Comparison of ENCODE assay signal across 8 mouse cellular contexts in the genomic region with DNA sequence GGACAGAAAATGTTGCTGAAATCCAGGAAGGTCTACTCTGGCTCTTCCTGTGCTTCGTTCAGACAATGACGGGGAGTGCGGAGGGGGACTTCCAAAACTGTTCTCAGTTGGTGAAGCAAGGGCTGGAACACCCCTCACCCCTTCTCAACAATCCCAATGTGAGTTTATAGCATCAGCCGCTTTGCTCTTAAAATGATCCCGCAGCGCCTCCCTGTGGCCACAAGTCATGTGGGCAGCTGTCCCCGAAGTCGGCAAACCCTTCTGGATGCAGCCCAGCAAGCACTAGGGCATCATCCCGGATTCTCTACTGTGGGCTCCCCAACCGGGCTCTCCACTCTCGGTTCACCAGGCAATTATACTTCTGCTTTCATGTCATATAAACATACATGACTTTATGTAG. TPM values are rescaled to one million over a fixed set of nuclear protein-coding genes. Genes with fewer than 3 reads are reported as not detected.
A peak's percentile ranks its signal among the peaks of the same experiment; 100 is the strongest.
DNase-seq lines count a peak whose midpoint lies in the region; ATAC-seq and TF ChIP-seq lines count a peak whose summit lies in the region.

No protein-coding gene starts in this region.

- H3K27ac ChIP-seq in forebrain, embryonic 11.5 days (ENCODE audit: low read depth, low read length) = no peak overlapping the region
- no peak overlapping the region for H3K27ac ChIP-seq in hindbrain, embryonic 11.5 days (ENCODE audit: low read depth, low read length)
- H3K27ac ChIP-seq in left cerebral cortex, adult 2 months = no peak overlapping the region
- no peak overlapping the region for H3K27ac ChIP-seq in midbrain, embryonic 11.5 days (ENCODE audit: low read depth, low read length)
- H3K27ac ChIP-seq in small intestine, adult 2 months (ENCODE audit: insufficient read depth, low read depth, low read length) = no peak overlapping the region

- no peaks in the 10 kb centered on the region for H3K4me1 ChIP-seq in forebrain, embryonic 11.5 days (replicated peaks; ENCODE audit: control insufficient read depth, insufficient read depth, low read length)
- H3K4me1 ChIP-seq in hindbrain, embryonic 11.5 days (replicated peaks; ENCODE audit: control insufficient read depth, insufficient read depth, low read length) = no peaks in the 10 kb centered on the region
- no peaks in the 10 kb centered on the region for H3K4me1 ChIP-seq in midbrain, embryonic 11.5 days (ENCODE audit: control insufficient read depth, insufficient read depth, low read length)
- H3K4me1 ChIP-seq in small intestine, adult 2 months (ENCODE audit: control insufficient read depth, insufficient read depth, insufficient read length, low read length) = no peaks in the 10 kb centered on the region

- H3K4me3 ChIP-seq in forebrain, embryonic 11.5 days (ENCODE audit: low read depth, low read length) = no peak overlapping the region
- H3K4me3 ChIP-seq in hindbrain, embryonic 11.5 days (ENCODE audit: low read depth, low read length) = no peak overlapping the region
- H3K4me3 ChIP-seq in left cerebral cortex, adult 2 months = no peak overlapping the region
- no peak overlapping the region for H3K4me3 ChIP-seq in midbrain, embryonic 11.5 days (ENCODE audit: low read depth, low read length)
- H3K4me3 ChIP-seq in small intestine, adult 2 months (ENCODE audit: low read depth, low read length) = no peak overlapping the region

- peak; percentile 57 for DNase-seq in Muller cell, postnatal 12 days (ENCODE audit: inconsistent ontology term)
- peak; percentile 32 for DNase-seq in c-Kit-positive CD71-negative TER-119-negative erythroid progenitor cells, embryonic 14.5 days (ENCODE audit: low read depth)
- DNase-seq in forebrain, embryonic 11.5 days (ENCODE audit: low spot score) = peak; percentile 91
- peak; percentile 90 for DNase-seq in hindbrain, embryonic 11.5 days (ENCODE audit: low spot score)
- DNase-seq in left cerebral cortex, adult 2 months (ENCODE audit: extremely low spot score in 1 of 2, low spot score in 2 of 2) = peak; percentile 75 to 88
- DNase-seq in midbrain, embryonic 11.5 days (ENCODE audit: low spot score, missing footprints) = peak; percentile 98

- H3K36me3 ChIP-seq in forebrain, embryonic 11.5 days (ENCODE audit: control insufficient read depth, insufficient read depth, low read length) = no peaks in the 10 kb centered on the region
- H3K36me3 ChIP-seq in hindbrain, embryonic 11.5 days (ENCODE audit: control insufficient read depth, insufficient read depth, low read length) = no peaks in the 10 kb centered on the region
- H3K36me3 ChIP-seq in midbrain, embryonic 11.5 days (ENCODE audit: control insufficient read depth, insufficient read depth, low read length) = no peaks in the 10 kb centered on the region
- no peaks in the 10 kb centered on the region for H3K36me3 ChIP-seq in small intestine, adult 2 months (ENCODE audit: control insufficient read depth, insufficient read depth, low read length)

- no peak overlapping the region for H3K4me2 ChIP-seq in forebrain, embryonic 11.5 days (ENCODE audit: low read depth, low read length, severe bottlenecking)
- no peak overlapping the region for H3K4me2 ChIP-seq in hindbrain, embryonic 11.5 days (replicated peaks; ENCODE audit: low read depth, low read length)
- H3K4me2 ChIP-seq in midbrain, embryonic 11.5 days = no peak overlapping the region

- no peaks in the 10 kb centered on the region for H3K9me3 ChIP-seq in forebrain, embryonic 11.5 days (ENCODE audit: control insufficient read depth, low read length)
- H3K9me3 ChIP-seq in hindbrain, embryonic 11.5 days (ENCODE audit: control insufficient read depth, low read length) = no peaks in the 10 kb centered on the region
- H3K9me3 ChIP-seq in midbrain, embryonic 11.5 days (ENCODE audit: control insufficient read depth, low read length) = no peaks in the 10 kb centered on the region

- peak; percentile 63 for ATAC-seq in forebrain, embryonic 11.5 days (replicated peaks; ENCODE audit: low FRiP score)
- ATAC-seq in hindbrain, embryonic 11.5 days (ENCODE audit: low FRiP score) = no peak
- ATAC-seq in midbrain, embryonic 11.5 days (ENCODE audit: low FRiP score) = peak; percentile 69
- no peak for ATAC-seq in megakaryocyte, adult 5-6 weeks (ENCODE audit: poor library complexity, severe bottlenecking)

- intact Hi-C loops in left cerebral cortex, adult 2 months (cut with DNase I) = loop anchor here (1.0 to 10.0 kb wide), 2 partner anchors 313 to 598 kb away; no protein-coding TSS in a partner anchor

- H3K9ac ChIP-seq in forebrain, embryonic 11.5 days (ENCODE audit: low read length) = no peak overlapping the region
- no peak overlapping the region for H3K9ac ChIP-seq in hindbrain, embryonic 11.5 days (ENCODE audit: low read depth, low read length)
- H3K9ac ChIP-seq in midbrain, embryonic 11.5 days (ENCODE audit: low read length) = no peak overlapping the region

- no peak for TF ChIP-seq POLR2A in small intestine, adult 2 months (IDR thresholded peaks at IDR 0.05; ENCODE audit: low read depth, low read length)

- TF ChIP-seq CTCF in left cerebral cortex, adult 2 months (IDR thresholded peaks at IDR 0.05) = peak; percentile 90
- peak; percentile 80 for TF ChIP-seq CTCF in small intestine, adult 2 months (IDR thresholded peaks at IDR 0.05; ENCODE audit: extremely low read depth, insufficient read length, insufficient replicate concordance, low read depth, low read length)

- WGBS in forebrain, embryonic 11.5 days = 4% methylated on average over 11 of the region's 11 CpGs
- WGBS in hindbrain, embryonic 11.5 days = 5% methylated on average over 11 of the region's 11 CpGs
- WGBS in midbrain, embryonic 11.5 days = 4% methylated on average over 11 of the region's 11 CpGs
- WGBS in small intestine, adult 2 months = 8% methylated on average over 11 of the region's 11 CpGs

- no peaks in the 10 kb centered on the region for H3K27me3 ChIP-seq in forebrain, embryonic 11.5 days (ENCODE audit: control insufficient read depth, insufficient read depth, low read length)
- no peaks in the 10 kb centered on the region for H3K27me3 ChIP-seq in hindbrain, embryonic 11.5 days (ENCODE audit: control insufficient read depth, insufficient read depth, low read length)
- H3K27me3 ChIP-seq in midbrain, embryonic 11.5 days (ENCODE audit: control insufficient read depth, insufficient read depth, low read length) = no peaks in the 10 kb centered on the region
- no peaks in the 10 kb centered on the region for H3K27me3 ChIP-seq in small intestine, adult 2 months (ENCODE audit: control insufficient read depth, insufficient read depth, low read length)

RNA-seq across cellular contexts. Expression of a gene that starts 25.9 kb away (rescaled TPM):
- polyA plus RNA-seq in forebrain, embryonic 11.5 days (2014; fragmentation: Nextera tagmentation; extraction: Ambion mirVana) = 5.4 and 6.0 TPM in 2 replicates
- 5.8 and 8.3 TPM in 2 replicates for polyA plus RNA-seq in hindbrain, embryonic 11.5 days (2014; fragmentation: Nextera tagmentation; extraction: Ambion mirVana)
- 10 to 100 TPM; 63.0 to 63.8 TPM for total RNA-seq in left cerebral cortex, adult 2 months (2021)
- polyA plus RNA-seq in midbrain, embryonic 11.5 days (2014; fragmentation: Nextera tagmentation; extraction: Ambion mirVana) = 5.2 and 5.3 TPM in 2 replicates
- 0.08 and 0.16 TPM in 2 replicates for polyA plus RNA-seq in small intestine, adult 2 months (2012; rRNA removed)
- 8.3 and 8.8 TPM in 2 replicates for total RNA-seq in megakaryocyte, adult 5-6 weeks (2015)
- total RNA-seq in megakaryocyte, adult 5-6 weeks (2017) = 9.8 and 11.7 TPM in 2 replicates

Comparison
In these comparisons a context has a peak if more than half of its experiments do, and no peak if none do; other contexts are left out.
1. DNase-seq: peak in every context shown above with its lines; median percentile 98 in midbrain, embryonic 11.5 days; 91 in forebrain, embryonic 11.5 days; 90 in hindbrain, embryonic 11.5 days; 82 in left cerebral cortex, adult 2 months; 57 in Muller cell, postnatal 12 days; 32 in c-Kit-positive CD71-negative TER-119-negative erythroid progenitor cells, embryonic 14.5 days.
2. ATAC-seq: peak in forebrain, embryonic 11.5 days (single experiment) and midbrain, embryonic 11.5 days (single experiment); none in hindbrain, embryonic 11.5 days (single experiment) and megakaryocyte, adult 5-6 weeks (single experiment).